Mouse (Mus musculus) forebrain, embryonic 15.5 days (tissue): Measurements from ENCODE around the gene Smim4. TPM values are rescaled to one million over a fixed set of nuclear protein-coding genes. Genes with fewer than 3 reads are reported as not detected.

ENCODE experiments used
- ATAC-seq: fragments of 200-750 bp; cut with Nextera tagmentation; replicated peaks from 2 replicates; pipeline ENCODE4 v1.8.0; 2017; ENCODE audit warnings: mild to moderate bottlenecking, moderate TSS enrichment, moderate library complexity
- H3K27ac ChIP-seq: fragments of 300-500 bp; sonication (generic); replicated peaks from 2 replicates; pipeline ENCODE4 v1.5.1; 2015; ENCODE audit warnings: mild to moderate bottlenecking, inconsistent platforms
- H3K27me3 ChIP-seq: fragments of 300-500 bp; sonication (generic); 2 replicates; pipeline ENCODE4 v1.6.1; 2015; ENCODE audit warnings: inconsistent platforms
- H3K36me3 ChIP-seq: fragments of 300-500 bp; sonication (generic); 2 replicates; pipeline ENCODE4 v1.6.1; 2015; ENCODE audit warnings: mild to moderate bottlenecking, inconsistent platforms
- H3K4me1 ChIP-seq: fragments of 300-500 bp; sonication (generic); 2 replicates; pipeline ENCODE4 v1.6.1; 2015; ENCODE audit warnings: inconsistent platforms
- H3K4me2 ChIP-seq: fragments of 300-500 bp; sonication (generic); replicated peaks from 2 replicates; pipeline ENCODE4 v1.6.1; 2015; ENCODE audit warnings: mild to moderate bottlenecking, inconsistent platforms
- H3K4me3 ChIP-seq: fragments of 300-500 bp; sonication (generic); 2 replicates; pipeline ENCODE4 v1.5.1; 2015; ENCODE audit warnings: mild to moderate bottlenecking, inconsistent platforms
- H3K9ac ChIP-seq: fragments of 300-500 bp; sonication (generic); replicated peaks from 2 replicates; pipeline ENCODE4 v1.6.1; 2015; ENCODE audit warnings: mild to moderate bottlenecking, inconsistent platforms
- H3K9me3 ChIP-seq: fragments of 300-500 bp; sonication (generic); 2 replicates; pipeline ENCODE4 v1.6.1; 2016; ENCODE audit warnings: inconsistent platforms
- WGBS: fragments of 180-500 bp; shearing (Covaris S2); methylation state at CpG from one replicate; pipeline ENCODE4 v1.1.7; 2015; ENCODE audit warnings: mixed read lengths; 5-methylcytosine and 5-hydroxymethylcytosine counted together
- polyA plus RNA-seq: library from polyadenylated mRNA; unstranded; fragments of >200 nt; fragmentation: Nextera tagmentation; extraction: Ambion mirVana; gene quantifications from 2 replicates; pipeline ENCODE4 v1.2.1, GENCODE M21; 2015

Gene Smim4
- polyA plus RNA-seq, 1 experiment from 2014 or later: 66.1 TPM

DNA sequence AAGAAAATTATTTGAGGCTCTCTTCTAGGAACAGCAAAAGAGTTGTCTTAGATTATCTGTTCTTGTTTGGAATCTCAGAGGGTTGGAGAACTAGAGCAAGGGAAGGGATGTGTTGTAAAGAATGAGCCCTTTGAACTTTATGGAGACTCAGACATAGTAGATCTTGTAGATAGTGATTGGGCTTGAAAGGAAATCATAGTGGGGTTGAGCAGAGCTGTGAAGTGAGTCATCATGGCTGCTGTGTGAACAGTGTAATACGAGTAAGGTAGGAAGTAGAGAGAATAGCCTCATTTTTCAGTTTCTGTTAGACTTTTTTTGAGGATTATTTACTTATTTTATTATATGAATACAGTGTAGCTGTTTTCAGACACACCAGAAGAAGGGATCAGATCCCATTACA is 38.8 kb downstream of the Smim4 start:
- no peak for ATAC-seq
- WGBS: 97% methylated on average over 1 of the region's 1 CpGs
- peaks cover 84% of the 10 kb centered on the region for H3K36me3 ChIP-seq

DNA sequence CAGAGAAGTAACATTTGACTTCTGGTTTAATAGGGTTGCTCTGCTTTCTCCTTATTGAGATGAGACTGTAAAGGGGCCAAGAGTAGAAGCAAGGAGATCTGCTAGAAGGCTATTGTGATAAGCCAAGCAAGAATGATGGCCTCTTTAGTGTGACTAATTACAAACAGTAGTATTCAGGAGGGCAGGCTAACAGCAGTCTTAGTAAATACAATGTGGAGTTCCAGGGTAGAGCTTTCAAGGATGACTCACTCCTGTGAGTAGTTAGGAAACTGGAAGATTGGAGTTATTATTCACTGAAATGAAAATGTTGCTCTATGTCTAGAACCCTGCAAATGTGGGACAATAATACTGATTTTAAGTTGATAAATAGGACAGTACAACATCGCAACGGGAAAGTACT is 40.2 kb downstream of the Smim4 start:
- no peak overlapping the region for H3K4me2 ChIP-seq
- H3K9me3 ChIP-seq: no peaks in the 10 kb centered on the region
- no peak overlapping the region for H3K9ac ChIP-seq
- H3K27ac ChIP-seq: no peak overlapping the region
- H3K4me1 ChIP-seq: no peaks in the 10 kb centered on the region
- 96% methylated on average over 2 of the region's 2 CpGs for WGBS
- no peak for ATAC-seq
- no peak overlapping the region for H3K4me3 ChIP-seq
- no peaks in the 10 kb centered on the region for H3K27me3 ChIP-seq
- H3K36me3 ChIP-seq: peaks cover 81% of the 10 kb centered on the region

More for the DNA sequence above, 38.8 kb downstream of the Smim4 start:
- Histone ChIP-seq H3K9ac (no peak overlapping the region), H3K4me1 (no peaks in the 10 kb centered on the region), H3K27ac (no peak overlapping the region), H3K4me3 (no peak overlapping the region), H3K27me3 (no peaks in the 10 kb centered on the region), H3K4me2 (no peak overlapping the region), H3K9me3 (no peaks in the 10 kb centered on the region)

DNA sequence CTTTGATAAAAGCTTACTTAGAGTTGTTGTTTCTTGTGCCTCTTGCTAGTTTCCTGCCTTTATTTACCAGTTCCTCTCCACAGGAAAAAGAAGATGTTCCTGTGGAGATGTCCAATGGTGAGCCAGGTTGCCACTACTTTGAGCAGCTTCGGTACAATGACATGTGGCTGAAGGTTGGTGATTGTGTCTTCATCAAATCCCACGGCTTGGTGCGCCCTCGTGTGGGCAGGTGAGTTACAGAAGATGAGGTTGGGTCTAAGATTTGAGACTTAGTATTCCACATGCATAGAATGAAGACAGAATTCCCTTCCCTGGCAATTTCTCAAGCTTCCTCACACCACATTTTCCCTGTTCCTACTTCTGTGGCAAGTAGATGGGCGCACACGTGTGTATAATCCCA is 41.3 kb downstream of the Smim4 start:
- no peak overlapping the region for H3K4me2 ChIP-seq
- peaks cover 80% of the 10 kb centered on the region for H3K36me3 ChIP-seq
- no peak for ATAC-seq
- 89% methylated on average over 6 of the region's 6 CpGs for WGBS
- H3K4me3 ChIP-seq: no peak overlapping the region
- H3K9ac ChIP-seq: no peak overlapping the region
- H3K27ac ChIP-seq: no peak overlapping the region
- no peaks in the 10 kb centered on the region for H3K9me3 ChIP-seq
- no peaks in the 10 kb centered on the region for H3K27me3 ChIP-seq
- no peaks in the 10 kb centered on the region for H3K4me1 ChIP-seq

DNA sequence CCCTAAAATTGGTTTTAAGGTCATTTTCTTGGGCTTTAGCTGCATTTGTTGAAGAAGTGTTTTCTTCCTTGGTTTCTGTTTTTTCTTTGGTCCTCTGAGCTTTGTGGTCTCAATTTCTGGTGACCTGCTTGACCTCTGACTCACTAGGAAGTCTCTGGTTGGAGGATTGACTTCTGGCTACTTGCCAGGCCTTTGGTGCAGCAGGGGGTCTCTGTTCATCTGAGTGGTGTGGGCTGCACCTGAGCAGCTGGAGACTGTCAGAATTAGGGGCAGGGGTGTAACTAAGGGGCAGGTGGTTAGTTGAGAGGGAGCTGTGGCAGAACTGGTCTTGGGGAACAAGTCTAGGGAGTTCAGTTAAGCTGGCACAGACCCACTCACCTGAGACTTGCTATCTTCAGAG is 47.6 kb downstream of the Smim4 start:
- Histone ChIP-seq H3K9ac (no peak overlapping the region), H3K4me3 (no peak overlapping the region), H3K4me2 (no peak overlapping the region), H3K36me3 (peaks cover 52% of the 10 kb centered on the region), H3K4me1 (no peaks in the 10 kb centered on the region), H3K9me3 (no peaks in the 10 kb centered on the region), H3K27me3 (no peaks in the 10 kb centered on the region), H3K27ac (no peak overlapping the region)
- no peak for ATAC-seq

DNA sequence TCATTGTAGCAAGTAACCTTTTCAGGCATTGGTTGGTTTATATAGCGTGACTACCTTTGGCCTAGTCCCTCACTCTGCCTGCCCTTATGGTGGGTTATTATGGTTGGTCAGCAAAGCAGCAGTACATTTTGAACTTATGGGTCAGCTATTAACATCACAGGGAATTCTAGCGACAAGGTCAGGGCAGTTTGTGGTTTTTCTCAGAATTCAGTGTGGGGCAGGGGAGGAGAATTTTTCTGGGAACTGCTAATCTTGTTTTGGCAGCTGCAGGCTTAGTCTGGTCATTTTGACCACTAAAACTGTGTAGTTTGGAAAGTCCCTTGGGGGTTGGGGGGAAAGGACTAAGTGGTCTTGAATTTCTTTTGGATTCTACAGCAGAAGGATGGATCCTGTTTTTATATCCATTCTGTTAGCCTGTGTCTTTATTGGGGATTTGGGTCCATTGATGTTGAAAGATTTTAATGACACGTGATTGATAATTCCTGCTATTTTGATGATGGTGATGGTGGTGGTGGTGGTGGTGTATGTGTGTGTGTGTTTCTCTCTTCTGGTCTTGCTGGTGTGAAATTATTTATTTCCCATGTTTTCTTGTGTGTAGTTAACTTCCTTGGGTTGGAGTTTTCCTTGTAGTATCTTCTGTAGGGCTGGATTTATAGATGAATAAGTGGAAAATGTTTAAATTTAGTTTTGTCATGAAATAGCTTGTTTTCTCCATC is 49.3 kb downstream of the Smim4 start:
- no peaks in the 10 kb centered on the region for H3K27me3 ChIP-seq
- no peak overlapping the region for H3K4me3 ChIP-seq
- H3K9ac ChIP-seq: no peak overlapping the region
- WGBS: 96% methylated on average over 3 of the region's 3 CpGs
- H3K4me2 ChIP-seq: no peak overlapping the region
- ATAC-seq: no peak
- H3K27ac ChIP-seq: no peak overlapping the region
- peaks cover 56% of the 10 kb centered on the region for H3K36me3 ChIP-seq
- H3K4me1 ChIP-seq: no peaks in the 10 kb centered on the region
- H3K9me3 ChIP-seq: no peaks in the 10 kb centered on the region

DNA sequence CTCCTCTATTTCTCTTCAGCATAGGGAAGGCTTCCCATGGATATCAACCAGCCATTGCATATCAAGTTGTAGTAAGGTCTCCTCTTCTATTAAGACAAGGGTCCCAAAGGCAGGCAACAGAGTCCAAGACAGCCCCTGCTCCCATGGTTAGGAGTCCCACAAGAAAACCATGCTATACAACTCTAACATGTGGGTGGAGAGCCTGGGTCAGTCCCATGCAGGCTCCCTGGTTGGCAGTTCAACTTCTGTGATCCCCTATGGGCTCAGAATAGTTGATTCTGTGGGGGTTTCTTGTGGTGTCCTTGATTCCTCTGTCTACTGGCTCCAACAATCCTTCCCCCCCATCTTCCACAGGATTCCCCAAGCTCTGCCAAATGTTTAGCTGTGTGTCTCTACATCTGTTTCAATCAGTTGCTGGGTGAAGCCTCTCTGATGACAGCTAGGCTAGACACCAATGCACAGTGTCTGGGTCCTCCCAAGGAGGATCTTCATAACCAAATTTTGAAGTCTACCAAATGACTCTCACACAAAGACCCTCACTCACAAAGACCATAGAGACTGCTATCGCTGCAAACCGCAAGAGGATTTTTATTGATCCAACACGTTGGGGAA is 50.1 kb downstream of the Smim4 start:
- no peak overlapping the region for H3K4me2 ChIP-seq
- ATAC-seq: no peak
- no peaks in the 10 kb centered on the region for H3K4me1 ChIP-seq
- peaks cover 63% of the 10 kb centered on the region for H3K36me3 ChIP-seq
- no peak overlapping the region for H3K9ac ChIP-seq
- H3K27me3 ChIP-seq: no peaks in the 10 kb centered on the region
- WGBS: 92% methylated on average over 3 of the region's 3 CpGs
- H3K4me3 ChIP-seq: no peak overlapping the region
- H3K27ac ChIP-seq: no peak overlapping the region
- H3K9me3 ChIP-seq: no peaks in the 10 kb centered on the region

DNA sequence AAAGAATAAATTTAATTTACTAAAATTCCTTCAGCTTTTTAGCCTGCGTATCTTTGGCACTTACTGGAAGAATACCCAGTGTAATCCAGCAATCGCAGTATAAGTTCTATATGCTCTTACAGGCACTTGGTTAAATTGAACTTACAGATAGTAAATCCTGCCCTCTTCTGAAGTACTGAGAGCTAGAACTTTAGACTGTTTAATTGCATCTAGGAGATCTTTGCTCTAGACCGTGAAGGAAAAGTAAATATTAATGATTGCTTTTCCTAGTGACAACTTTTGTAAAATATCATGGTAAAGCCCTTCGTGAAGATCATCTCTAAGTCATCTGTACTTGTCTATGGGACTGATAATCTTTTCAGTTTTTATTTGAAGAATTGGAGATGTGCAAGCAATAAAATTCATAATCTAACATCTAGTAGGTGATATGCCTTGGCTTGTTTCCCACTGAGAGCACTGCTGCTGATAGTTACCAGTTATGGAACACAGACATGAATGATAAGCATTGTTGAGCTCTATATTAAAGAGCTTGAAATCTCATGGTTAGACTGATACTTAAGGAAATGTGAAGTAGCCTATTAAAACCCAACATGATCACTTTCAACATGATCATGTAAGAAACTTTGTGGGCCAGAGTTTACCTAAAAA is 59.5 kb downstream of the Smim4 start:
- Histone ChIP-seq H3K36me3 (peaks cover 73% of the 10 kb centered on the region), H3K9me3 (no peaks in the 10 kb centered on the region), H3K4me1 (no peaks in the 10 kb centered on the region), H3K4me3 (no peak overlapping the region), H3K27me3 (no peaks in the 10 kb centered on the region), H3K4me2 (no peak overlapping the region), H3K9ac (no peak overlapping the region), H3K27ac (no peak overlapping the region)
- no peak for ATAC-seq
- 96% methylated on average over 4 of the region's 4 CpGs for WGBS

DNA sequence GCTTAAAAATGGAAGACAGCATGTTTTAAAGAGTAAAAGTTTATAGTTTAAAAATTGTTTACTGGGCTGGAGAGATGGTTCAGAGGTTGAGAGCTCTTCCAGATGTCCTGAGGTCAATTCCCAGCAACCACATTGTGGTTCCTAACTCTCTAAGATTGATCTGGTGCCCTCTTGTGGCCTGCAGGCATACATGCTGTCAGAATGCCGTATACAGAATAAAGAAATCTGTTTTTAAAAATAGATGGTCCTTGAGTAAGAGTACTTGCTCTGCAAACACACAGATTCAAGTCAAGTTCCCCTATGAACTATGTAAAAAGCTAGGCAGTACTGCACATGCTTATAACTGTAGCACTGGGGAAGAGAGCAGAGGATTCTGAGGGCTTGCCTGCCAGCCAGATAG is 66.5 kb downstream of the Smim4 start:
- Histone ChIP-seq H3K4me1 (no peaks in the 10 kb centered on the region), H3K27ac (no peak overlapping the region), H3K36me3 (peaks cover 73% of the 10 kb centered on the region), H3K4me2 (no peak overlapping the region), H3K9me3 (no peaks in the 10 kb centered on the region), H3K9ac (no peak overlapping the region), H3K27me3 (no peaks in the 10 kb centered on the region), H3K4me3 (no peak overlapping the region)
- ATAC-seq: no peak
- WGBS: 67% methylated on average over 1 of the region's 1 CpGs

DNA sequence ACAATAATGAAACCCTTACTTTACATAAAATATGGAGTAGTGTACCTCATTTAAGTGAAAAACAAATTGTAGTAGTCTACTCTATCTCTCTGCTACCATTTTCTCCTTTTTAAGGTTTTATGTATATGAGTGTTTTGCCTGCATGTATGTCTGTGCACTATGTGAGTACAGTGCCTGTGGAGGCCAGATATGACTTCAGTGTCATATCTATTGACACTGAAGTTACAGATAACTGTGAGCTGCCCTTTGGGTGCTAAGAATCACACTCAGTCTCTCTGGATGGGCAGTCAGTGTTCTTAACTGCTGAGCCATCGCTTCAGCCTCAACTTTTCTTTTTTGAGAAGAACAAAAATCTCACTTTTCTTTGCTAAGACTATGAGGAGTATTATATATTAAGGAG is 82.9 kb downstream of the Smim4 start:
- Histone ChIP-seq H3K36me3 (peaks cover 70% of the 10 kb centered on the region), H3K27ac (no peak overlapping the region), H3K4me1 (no peaks in the 10 kb centered on the region), H3K4me3 (no peak overlapping the region), H3K27me3 (no peaks in the 10 kb centered on the region), H3K9ac (no peak overlapping the region), H3K4me2 (no peak overlapping the region), H3K9me3 (no peaks in the 10 kb centered on the region)
- WGBS: 100% methylated on average over 1 of the region's 1 CpGs
- no peak for ATAC-seq

DNA sequence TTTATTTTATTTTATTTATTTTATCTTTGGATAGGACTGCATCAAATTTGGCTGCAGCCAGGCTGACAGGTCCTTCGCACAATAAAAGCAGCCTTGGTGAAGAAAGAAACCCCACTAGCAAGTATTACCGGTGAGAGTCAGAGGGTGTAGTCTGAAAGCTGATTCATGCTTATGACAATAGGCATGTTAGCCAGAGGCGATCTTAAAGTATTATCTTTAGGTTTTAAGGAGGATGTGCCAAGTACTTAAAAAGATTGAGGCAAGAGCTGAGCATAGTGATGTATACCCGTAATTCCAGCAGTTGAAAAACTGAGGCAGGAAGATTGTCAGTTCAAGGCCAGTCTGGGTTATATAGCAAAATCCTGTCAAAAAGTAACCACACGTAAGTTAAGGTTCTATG is 83.5 kb downstream of the Smim4 start:
- no peak overlapping the region for H3K4me2 ChIP-seq
- ATAC-seq: no peak
- no peak overlapping the region for H3K4me3 ChIP-seq
- H3K27me3 ChIP-seq: no peaks in the 10 kb centered on the region
- no peak overlapping the region for H3K9ac ChIP-seq
- no peaks in the 10 kb centered on the region for H3K9me3 ChIP-seq
- H3K36me3 ChIP-seq: peaks cover 68% of the 10 kb centered on the region
- H3K4me1 ChIP-seq: no peaks in the 10 kb centered on the region
- H3K27ac ChIP-seq: no peak overlapping the region
- WGBS: 92% methylated on average over 5 of the region's 5 CpGs
